Mouse (Mus musculus) small intestine, adult 2 months (tissue): ENCODE measurements at regions not wholly inside any gene's neighbourhood (a gene's known extent, or its start where the extent isn't known, plus 50 kb on each side); places are given as distances from the start of the nearest gene placed in this dataset.

Experiments
- CTCF ChIP-seq: fragments of 200-500 bp; IDR thresholded peaks from 2 replicates; pipeline ENCODE4 v1.5.1; 2012; ENCODE audit warnings: low read depth, mild to moderate bottlenecking, control low read depth, inconsistent platforms, low read length, moderate library complexity, mixed read lengths; ENCODE audit not compliant: insufficient replicate concordance, insufficient read length; ENCODE audit errors: extremely low read depth
- POLR2A ChIP-seq: fragments of 200-500 bp; IDR thresholded peaks from 2 replicates; pipeline ENCODE4 v1.6.1; 2012; ENCODE audit warnings: low read depth, mild to moderate bottlenecking, control low read depth, inconsistent platforms, low read length, moderate library complexity

GRCm38 (mm10) chr11:19468373-19468772 is 449.6 kb upstream of the Meis1 start:
- TF ChIP-seq POLR2A, result no peak
- no peak for TF ChIP-seq CTCF
